Mouse (Mus musculus) cerebellum, adult 2 months (tissue): ENCODE results near the gene Kif26a. TPM values are rescaled to one million over a fixed set of nuclear protein-coding genes. Genes with fewer than 3 reads are reported as not detected.

ENCODE experiments used
- DNase-seq, 2 experiments: peaks; one replicate each; pipeline ENCODE4 v3.0.0; 2021
- H3K27ac ChIP-seq: fragments of 200-500 bp; 2 replicates; pipeline ENCODE4 v1.5.1; 2012; ENCODE audit warnings: low read length, control low read depth, inconsistent platforms; ENCODE audit not compliant: insufficient read depth
- H3K27me3 ChIP-seq: fragments of 200-500 bp; 2 replicates; pipeline ENCODE4 v1.6.1; 2012; ENCODE audit warnings: inconsistent platforms, mild to moderate bottlenecking, low read length, moderate library complexity; ENCODE audit not compliant: control insufficient read depth, insufficient read depth
- H3K4me1 ChIP-seq: fragments of 200-500 bp; 2 replicates; pipeline ENCODE4 v1.6.1; 2011; ENCODE audit warnings: low read length; ENCODE audit not compliant: control insufficient read depth, insufficient read depth
- H3K4me3 ChIP-seq: fragments of 200-500 bp; replicated peaks from 2 replicates; pipeline ENCODE3; 2011; ENCODE audit warnings: mild to moderate bottlenecking, low read depth, low read length, control low read depth; ENCODE audit not compliant: insufficient read depth
- CTCF ChIP-seq: fragments of 200-500 bp; IDR thresholded peaks from 2 replicates; pipeline ENCODE4 v1.5.1; 2011; ENCODE audit warnings: low read depth, mild to moderate bottlenecking, control low read depth, low read length, moderate library complexity, borderline replicate concordance; ENCODE audit not compliant: insufficient read depth
- POLR2A ChIP-seq: fragments of 200-500 bp; IDR thresholded peaks from 2 replicates; pipeline ENCODE4 v1.6.1; 2011; ENCODE audit warnings: low read length, control low read depth, borderline replicate concordance; ENCODE audit not compliant: insufficient read depth
- WGBS: fragments of 180-500 bp; shearing (Covaris S2); methylation state at CpG from one replicate; pipeline ENCODE4 v1.1.7; 2018; 5-methylcytosine and 5-hydroxymethylcytosine counted together
- polyA plus RNA-seq: library from polyadenylated mRNA; depleted of rRNA; stranded (reverse); fragments of >200 nt; gene quantifications from 2 replicates; pipeline ENCODE4 v1.2.3, GENCODE M21; 2012

Kif26a gene
- polyA plus RNA-seq, 1 experiment: 2.4 TPM

DNA sequence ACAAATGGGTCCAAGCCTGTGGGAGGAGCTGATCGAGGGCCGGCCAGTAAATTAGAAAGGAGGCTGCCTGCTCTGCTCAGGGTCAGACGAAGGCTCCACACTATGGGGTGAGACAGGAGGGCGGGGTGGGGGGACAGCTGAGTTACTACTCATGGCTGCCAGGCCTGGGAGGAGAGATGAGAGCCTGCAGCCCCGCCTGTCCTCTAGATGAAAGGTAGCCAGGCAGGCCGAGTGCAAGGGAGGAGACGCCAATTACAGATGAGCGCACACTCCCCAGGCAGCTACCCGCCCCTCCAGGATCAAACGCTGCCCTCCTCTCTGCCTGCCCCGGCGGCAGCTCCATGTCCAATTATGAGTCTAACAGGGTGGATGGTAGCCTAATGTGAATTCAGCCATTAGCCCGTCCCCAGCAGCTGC is 68.4 kb downstream of the Kif26a start:
- 21% methylated on average over 13 of the region's 13 CpGs for WGBS
- H3K27ac ChIP-seq: no peak overlapping the region
- TF ChIP-seq POLR2A (no peak), CTCF (no peak)
- DNase-seq: no peak
- H3K27me3 ChIP-seq: no peaks in the 10 kb centered on the region
- H3K4me3 ChIP-seq: no peak overlapping the region
- no peaks in the 10 kb centered on the region for H3K4me1 ChIP-seq

DNA sequence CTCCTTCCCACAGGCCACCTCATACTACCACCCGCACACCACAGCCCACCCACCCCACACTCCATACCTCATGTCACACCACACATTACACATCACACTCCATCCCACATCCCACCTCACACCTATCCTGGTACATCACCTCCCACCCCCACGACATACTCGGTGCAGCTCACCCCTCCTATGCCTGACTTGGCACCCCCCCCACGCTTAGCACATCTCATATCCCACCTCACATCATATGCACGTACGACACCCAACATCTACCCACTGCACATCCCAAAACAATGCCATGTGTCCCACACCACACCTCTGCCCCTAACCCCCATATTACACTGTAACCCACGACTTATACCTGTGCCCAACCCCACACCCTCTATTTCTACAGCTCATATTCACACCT is 69.5 kb downstream of the Kif26a start:
- no peaks in the 10 kb centered on the region for H3K4me1 ChIP-seq
- H3K27me3 ChIP-seq: no peaks in the 10 kb centered on the region
- no peak overlapping the region for H3K4me3 ChIP-seq
- no peak for TF ChIP-seq CTCF
- no peak for TF ChIP-seq POLR2A
- H3K27ac ChIP-seq: no peak overlapping the region
- no peak for DNase-seq
- 87% methylated on average over 7 of the region's 7 CpGs for WGBS

- TF ChIP-seq POLR2A (no peak), CTCF (no peak)
- Histone ChIP-seq H3K4me1 (no peaks in the 10 kb centered on the region), H3K4me3 (no peak overlapping the region), H3K27ac (no peak overlapping the region), H3K27me3 (no peaks in the 10 kb centered on the region)
- no peak for DNase-seq
- whole genome bisulfite sequencing: 61% methylated on average over 7 of the region's 7 CpGs
Observed at GRCm38 (mm10) chr12:112217021-112217420, 71.0 kb downstream of the Kif26a start.

- TF ChIP-seq POLR2A (no peak), CTCF (no peak)
- DNase-seq: no peak
- Histone ChIP-seq H3K27me3 (no peaks in the 10 kb centered on the region), H3K4me3 (no peak overlapping the region), H3K4me1 (no peaks in the 10 kb centered on the region), H3K27ac (no peak overlapping the region)
- 79% methylated on average over 3 of the region's 3 CpGs for WGBS
Observed at GRCm38 (mm10) chr12:112217681-112218080, 71.7 kb downstream of the Kif26a start.

- TF ChIP-seq POLR2A: no peak
- TF ChIP-seq CTCF: no peak
- no peaks in the 10 kb centered on the region for H3K4me1 ChIP-seq
- H3K27ac ChIP-seq: no peak overlapping the region
- 42% methylated on average over 6 of the region's 6 CpGs for WGBS
- no peaks in the 10 kb centered on the region for H3K27me3 ChIP-seq
- no peak overlapping the region for H3K4me3 ChIP-seq
- no peak for DNase-seq
Observed at GRCm38 (mm10) chr12:112221290-112221689, 75.3 kb downstream of the Kif26a start.

DNA sequence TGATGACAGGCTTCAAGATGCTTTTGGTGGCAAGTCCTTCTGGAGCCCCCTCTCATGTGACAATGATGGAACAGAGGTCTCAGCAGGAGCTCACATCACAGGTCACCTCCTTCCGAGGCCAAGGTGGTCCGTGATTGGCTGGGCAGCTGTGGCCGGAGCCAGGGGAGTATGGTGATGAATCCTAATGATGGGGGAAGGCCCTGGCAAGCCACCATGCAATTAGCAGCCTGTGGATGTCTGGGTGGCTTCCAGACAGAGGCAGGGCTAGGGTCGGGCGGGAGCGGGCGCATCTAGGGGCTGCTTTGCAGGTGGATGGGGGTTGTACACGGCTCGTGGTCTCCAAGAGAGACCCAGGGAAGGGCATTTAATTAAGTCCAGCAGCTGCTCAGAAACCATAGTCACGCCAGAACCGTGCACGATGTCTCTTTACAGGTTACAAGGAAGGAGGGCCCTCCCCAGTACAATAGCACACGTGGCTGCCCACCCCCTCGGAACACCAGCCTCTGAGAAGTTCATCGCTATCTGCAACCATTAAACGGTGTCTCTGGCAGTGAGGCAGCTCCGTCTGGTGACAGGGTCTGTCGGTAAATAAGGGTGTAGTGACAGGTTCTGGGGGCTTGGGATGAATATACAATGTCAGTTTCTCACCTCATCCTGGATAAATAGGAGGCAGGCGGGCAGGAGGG is 75.9 kb downstream of the Kif26a start:
- H3K4me1 ChIP-seq: no peaks in the 10 kb centered on the region
- no peak for TF ChIP-seq CTCF
- TF ChIP-seq POLR2A: no peak
- H3K27ac ChIP-seq: no peak overlapping the region
- no peak for DNase-seq
- WGBS: 18% methylated on average over 19 of the region's 19 CpGs
- H3K4me3 ChIP-seq: no peak overlapping the region
- no peaks in the 10 kb centered on the region for H3K27me3 ChIP-seq

DNA sequence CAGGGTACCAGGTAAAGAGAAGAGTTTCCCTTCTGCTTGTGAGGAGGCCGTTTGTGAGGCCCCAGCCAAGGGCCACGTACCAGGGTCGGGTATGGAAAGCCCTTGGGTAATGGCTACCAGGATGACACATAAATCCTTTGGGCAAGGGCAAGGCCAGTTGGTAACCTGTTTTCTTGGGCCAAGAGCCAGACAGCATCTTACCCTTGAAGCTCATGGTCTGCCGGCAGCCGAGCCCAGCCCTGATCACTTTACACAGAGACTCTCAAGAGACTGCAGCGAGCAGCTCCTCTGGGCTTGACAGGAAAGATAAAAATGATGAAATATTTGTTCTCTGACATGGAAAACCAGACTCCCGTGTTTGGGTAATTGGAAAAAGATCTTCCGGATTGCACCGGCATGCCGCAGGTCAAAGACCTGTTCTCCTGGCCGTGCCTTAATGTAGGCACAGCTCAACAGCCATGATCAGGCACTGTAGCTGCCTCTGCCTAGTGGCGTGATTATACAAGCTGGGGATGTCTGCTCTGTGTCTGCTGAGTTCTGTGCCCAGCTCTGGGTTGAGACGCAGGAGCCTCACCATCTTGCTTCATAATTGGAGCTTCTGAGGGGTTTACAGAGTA is 77.8 kb downstream of the Kif26a start:
- Histone ChIP-seq H3K27me3 (no peaks in the 10 kb centered on the region), H3K4me1 (no peaks in the 10 kb centered on the region), H3K27ac (no peak overlapping the region), H3K4me3 (no peak overlapping the region)
- WGBS: 73% methylated on average over 13 of the region's 13 CpGs
- TF ChIP-seq POLR2A (no peak), CTCF (no peak)
- no peak for DNase-seq

GRCm38 (mm10) chr12:112226238-112226637 is 80.2 kb downstream of the Kif26a start:
- no peak for DNase-seq
- Histone ChIP-seq H3K4me1 (no peaks in the 10 kb centered on the region), H3K4me3 (no peak overlapping the region), H3K27ac (no peak overlapping the region), H3K27me3 (no peaks in the 10 kb centered on the region)
- WGBS: 81% methylated on average over 1 of the region's 1 CpGs
- TF ChIP-seq POLR2A: no peak
- no peak for TF ChIP-seq CTCF
